Mouse (Mus musculus) embryonic fibroblast, embryonic 13.5 days (primary cell): ENCODE data around the gene Timm22. TPM values are rescaled to one million over a fixed set of nuclear protein-coding genes. Genes with fewer than 3 reads are reported as not detected.

Experiments
- H3K27ac ChIP-seq: 2 replicates; pipeline ENCODE4 v1.5.1; 2012; ENCODE audit warnings: low read length, control low read depth, inconsistent platforms; ENCODE audit not compliant: insufficient read depth
- H3K4me1 ChIP-seq: 2 replicates; pipeline ENCODE4 v1.6.1; 2011; ENCODE audit warnings: low read length; ENCODE audit not compliant: control insufficient read depth, insufficient read depth
- H3K4me3 ChIP-seq: 2 replicates; pipeline ENCODE4 v1.5.1; 2011; ENCODE audit warnings: mild to moderate bottlenecking, control low read depth, low read length; ENCODE audit not compliant: insufficient read depth
- CTCF ChIP-seq: IDR thresholded peaks from 2 replicates; pipeline ENCODE4 v1.5.1; 2011; ENCODE audit warnings: mild to moderate bottlenecking, control low read depth, low read length, moderate library complexity, borderline replicate concordance; ENCODE audit not compliant: insufficient read depth
- POLR2A ChIP-seq: IDR thresholded peaks from 2 replicates; pipeline ENCODE4 v1.6.1; 2011; ENCODE audit warnings: low read depth, mild to moderate bottlenecking, control low read depth, low read length, moderate library complexity
- polyA plus RNA-seq: library from polyadenylated mRNA; stranded (reverse); fragments of >200 nt; gene quantifications from 2 replicates; pipeline ENCODE4 v1.2.4, GENCODE M21; 2011; ENCODE audit warnings: low read depth; ENCODE audit not compliant: missing spikeins, insufficient read length

The Timm22 gene
- polyA plus RNA-seq, 1 experiment: 28.2 TPM

GRCm38 (mm10) chr11:76427781-76428180 is 21.0 kb downstream of the Timm22 start:
- H3K4me1 ChIP-seq: no peaks in the 10 kb centered on the region; the same call in 1 of the 2 replicates
- no peak overlapping the region for H3K4me3 ChIP-seq
- TF ChIP-seq CTCF (no peak), POLR2A (no peak)
- H3K27ac ChIP-seq: no peak overlapping the region

GRCm38 (mm10) chr11:76429046-76429445 is 22.3 kb downstream of the Timm22 start:
- no peak overlapping the region for H3K27ac ChIP-seq
- no peak for TF ChIP-seq CTCF
- H3K4me1 ChIP-seq: no peaks in the 10 kb centered on the region; the same call in 1 of the 2 replicates
- no peak overlapping the region for H3K4me3 ChIP-seq

GRCm38 (mm10) chr11:76429556-76429955 is 22.8 kb downstream of the Timm22 start:
- TF ChIP-seq CTCF (no peak), POLR2A (no peak)
- H3K27ac ChIP-seq: no peak overlapping the region
- no peaks in the 10 kb centered on the region; the same call in 1 of the 2 replicates for H3K4me1 ChIP-seq
- H3K4me3 ChIP-seq: no peak overlapping the region

- Histone ChIP-seq H3K4me3 (no peak overlapping the region), H3K4me1 (no peaks in the 10 kb centered on the region; the same call in 1 of the 2 replicates), H3K27ac (no peak overlapping the region)
- TF ChIP-seq CTCF: no peak
These were observed 23.3 kb downstream of the Timm22 start for GRCm38 (mm10) chr11:76429966-76430631.

GRCm38 (mm10) chr11:76436009-76436408 is 29.3 kb downstream of the Timm22 start:
- TF ChIP-seq CTCF (no peak), POLR2A (no peak)
- H3K4me1 ChIP-seq: no peaks in the 10 kb centered on the region
- H3K4me3 ChIP-seq: no peak overlapping the region

GRCm38 (mm10) chr11:76436864-76437437 is 30.2 kb downstream of the Timm22 start:
- TF ChIP-seq CTCF: no peak
- TF ChIP-seq POLR2A: peak; percentile 70
- H3K27ac ChIP-seq: no peak overlapping the region
- H3K4me1 ChIP-seq: no peaks in the 10 kb centered on the region
- peak overlapping the region; percentile 8 for H3K4me3 ChIP-seq

More at GRCm38 (mm10) chr11:76436009-76436408, 29.3 kb downstream of the Timm22 start:
- no peak overlapping the region for H3K27ac ChIP-seq

GRCm38 (mm10) chr11:76439666-76440065 is 32.9 kb downstream of the Timm22 start:
- TF ChIP-seq POLR2A (no peak), CTCF (no peak)
- Histone ChIP-seq H3K27ac (no peak overlapping the region), H3K4me1 (no peaks in the 10 kb centered on the region), H3K4me3 (no peak overlapping the region)

GRCm38 (mm10) chr11:76445459-76445858 is 38.7 kb downstream of the Timm22 start:
- H3K27ac ChIP-seq: no peak overlapping the region
- H3K4me3 ChIP-seq: no peak overlapping the region
- peaks cover 6% of the 10 kb centered on the region for H3K4me1 ChIP-seq
- TF ChIP-seq CTCF (no peak), POLR2A (no peak)

- Histone ChIP-seq H3K4me1 (peaks cover 6% of the 10 kb centered on the region), H3K4me3 (no peak overlapping the region), H3K27ac (no peak overlapping the region)
- TF ChIP-seq POLR2A (no peak), CTCF (no peak)
These were observed 39.5 kb downstream of the Timm22 start for GRCm38 (mm10) chr11:76446251-76446650.

- no peak overlapping the region for H3K4me3 ChIP-seq
- peak overlapping the region; percentile 20; the same call in 1 of the 2 replicates for H3K27ac ChIP-seq
- H3K4me1 ChIP-seq: peaks cover 6% of the 10 kb centered on the region
- TF ChIP-seq POLR2A (no peak), CTCF (no peak)
These were observed 42.9 kb downstream of the Timm22 start for GRCm38 (mm10) chr11:76449520-76450201.

GRCm38 (mm10) chr11:76450202-76450561 is 43.4 kb downstream of the Timm22 start:
- Histone ChIP-seq H3K4me1 (peaks cover 6% of the 10 kb centered on the region), H3K4me3 (no peak overlapping the region), H3K27ac (peak overlapping the region; percentile 20; the same call in 1 of the 2 replicates)
- TF ChIP-seq POLR2A (no peak), CTCF (no peak)
